Mouse (Mus musculus) kidney, adult 18-20 months (tissue): ENCODE results near the gene Neurl1b.
A peak's percentile ranks its signal among the peaks of the same experiment; 100 is the strongest.

ENCODE experiments used
- DNase-seq: peaks from one replicate; pipeline ENCODE4 v3.0.0; 2021

Neurl1b gene

GRCm38 (mm10) chr17:26405340-26406100, 9.1 kb upstream of the Neurl1b start:
- no peak for DNase-seq

DNA sequence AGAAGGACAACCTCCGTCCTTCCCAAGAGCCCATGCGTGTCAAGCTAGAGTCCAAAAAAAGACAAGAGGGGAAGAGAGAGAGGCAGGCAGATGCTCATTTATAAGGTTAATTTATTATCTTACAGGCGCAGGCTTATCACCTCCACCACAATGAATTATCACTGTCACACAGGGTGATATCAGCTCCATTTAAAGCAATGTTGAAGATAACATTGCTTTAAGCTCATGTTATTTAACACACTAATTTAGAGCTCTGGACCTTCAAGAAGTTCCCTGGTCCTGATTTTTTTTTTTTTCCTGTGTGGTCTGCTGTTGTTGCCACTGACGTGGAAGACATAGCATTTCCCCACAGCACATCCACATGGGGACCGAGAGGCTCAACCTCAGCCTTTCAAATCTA, 1.7 kb upstream of the Neurl1b start:
- no peak for DNase-seq

DNA sequence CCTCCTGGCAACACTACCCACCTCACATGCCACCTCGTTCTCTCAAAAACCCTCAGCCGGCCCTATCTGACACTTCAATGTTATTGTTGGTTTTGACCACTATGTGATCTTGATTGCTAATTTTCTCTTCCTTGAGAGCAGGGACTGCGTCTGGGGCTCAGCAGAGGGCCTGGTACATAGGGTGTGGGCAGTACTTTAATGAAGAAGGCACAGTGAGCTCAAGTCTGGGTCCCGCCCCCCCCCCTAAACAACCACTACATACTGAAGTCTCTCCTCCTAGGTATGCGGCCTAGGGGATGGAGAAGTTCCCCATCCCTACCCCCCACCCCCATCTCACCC, 476 bp upstream of the Neurl1b start:
- DNase-seq, result no peak

DNA sequence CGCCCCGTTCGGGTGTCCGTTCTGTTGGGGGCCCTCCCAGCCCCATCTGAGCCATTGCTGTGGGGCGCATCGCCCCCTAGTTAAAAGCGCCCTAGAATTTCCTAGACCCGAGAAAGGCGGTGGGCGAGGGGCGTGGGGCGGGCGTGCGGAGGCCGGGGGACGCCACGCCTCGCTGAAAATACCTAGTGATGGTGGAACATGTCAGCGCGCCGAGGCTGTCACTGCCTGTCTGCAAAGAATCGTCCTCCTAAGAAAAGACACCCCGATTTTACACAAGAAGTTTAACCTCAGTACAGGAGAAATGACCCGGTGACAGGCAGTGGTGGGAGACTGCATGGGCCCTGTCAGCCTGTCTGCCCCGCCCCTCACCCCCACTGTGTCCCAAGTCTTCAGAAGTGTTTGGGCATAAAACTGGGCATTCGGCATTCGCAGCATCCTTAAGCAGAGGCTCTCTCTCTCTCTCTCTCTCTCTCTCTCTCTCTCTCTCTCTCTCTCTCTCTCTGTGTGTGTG, 781 bp downstream of the Neurl1b start:
- peak; percentile 41 for DNase-seq

DNA sequence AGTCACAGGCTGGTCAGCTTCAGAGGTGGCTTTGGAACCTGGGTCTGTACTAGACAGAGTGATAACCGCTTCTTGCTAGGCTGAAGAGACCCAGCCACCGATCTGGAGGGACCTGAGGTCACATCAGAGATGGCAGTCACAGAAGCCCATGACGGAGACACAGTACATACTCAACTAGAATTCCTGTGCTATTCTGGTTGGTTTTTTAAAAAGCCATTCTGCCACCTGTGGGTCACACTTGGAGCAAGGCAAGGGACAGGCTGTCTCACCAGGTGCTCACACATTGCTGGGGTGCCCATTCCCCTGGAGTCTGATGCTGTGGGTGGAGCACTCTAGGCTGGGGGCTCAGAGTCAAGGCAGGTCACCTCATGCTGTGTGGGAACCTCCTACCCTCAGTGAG, 1.5 kb downstream of the Neurl1b start:
- DNase-seq, result no peak

- DNase-seq, result peak; percentile 50
Measured at GRCm38 (mm10) chr17:26417770-26418421, 3.3 kb downstream of the Neurl1b start.

- DNase-seq, result no peak
Measured at GRCm38 (mm10) chr17:26420491-26421247, 6.0 kb downstream of the Neurl1b start.

- DNase-seq, result peak; percentile 52
Measured at GRCm38 (mm10) chr17:26421561-26421960, 6.9 kb downstream of the Neurl1b start.

GRCm38 (mm10) chr17:26422390-26422789, 7.8 kb downstream of the Neurl1b start:
- DNase-seq, result peak; percentile 90

DNA sequence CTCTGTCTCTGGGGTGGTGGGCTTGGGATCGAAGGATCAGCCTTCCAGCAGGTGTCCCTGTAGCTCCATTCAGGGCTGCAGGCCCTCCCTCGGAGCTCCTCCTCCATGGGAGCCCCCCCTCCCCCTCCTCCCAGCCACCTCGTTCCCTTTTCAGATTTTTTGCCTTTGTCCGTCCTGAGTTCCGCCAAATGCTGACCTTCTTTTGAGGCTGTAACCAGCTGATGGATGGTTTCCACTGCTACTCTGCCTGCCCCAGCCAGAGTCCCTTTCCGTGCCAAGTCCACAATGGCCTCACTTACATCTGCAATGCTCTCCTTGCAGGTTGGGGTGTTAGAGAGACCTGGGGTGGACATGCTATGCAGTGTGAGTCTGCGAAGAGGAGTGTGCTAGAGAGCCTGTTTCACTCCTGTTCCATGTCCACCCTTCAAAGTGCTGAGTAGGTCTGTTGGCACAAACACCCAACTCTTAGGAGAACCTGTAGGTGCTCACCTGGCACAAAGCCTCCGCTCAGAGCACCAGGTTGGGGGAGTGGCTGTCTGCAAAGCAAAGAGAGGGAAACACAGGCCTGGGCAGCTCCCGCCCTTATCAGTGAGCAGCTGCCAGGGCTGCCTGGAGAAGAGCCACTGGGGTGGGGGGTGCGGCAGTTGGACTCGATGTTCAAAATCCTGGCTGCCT, 9.5 kb downstream of the Neurl1b start:
- DNase-seq, result peak; percentile 83

GRCm38 (mm10) chr17:26424973-26425735, 10.5 kb downstream of the Neurl1b start:
- DNase-seq, result peak; percentile 83

DNA sequence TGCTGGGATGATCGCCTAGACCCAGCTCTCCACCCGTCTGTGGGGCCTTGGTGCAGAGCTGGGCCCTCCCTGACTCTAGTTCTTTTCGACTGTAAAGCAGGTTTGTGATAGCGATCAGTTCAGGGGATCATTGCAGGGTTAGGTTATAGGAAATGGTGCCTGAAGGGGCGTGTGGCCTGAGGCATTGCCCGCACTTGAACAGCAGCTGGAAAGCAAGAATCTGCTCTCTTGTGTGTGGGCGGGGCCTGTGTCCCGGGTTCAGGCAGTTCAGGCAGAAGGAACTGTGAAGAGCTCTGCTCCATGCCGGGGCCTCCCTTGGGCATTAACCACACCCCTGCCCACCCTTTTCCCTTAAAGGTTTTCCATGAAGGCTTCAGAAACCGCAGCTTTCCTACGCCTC, 18.7 kb downstream of the Neurl1b start:
- no peak for DNase-seq

DNA sequence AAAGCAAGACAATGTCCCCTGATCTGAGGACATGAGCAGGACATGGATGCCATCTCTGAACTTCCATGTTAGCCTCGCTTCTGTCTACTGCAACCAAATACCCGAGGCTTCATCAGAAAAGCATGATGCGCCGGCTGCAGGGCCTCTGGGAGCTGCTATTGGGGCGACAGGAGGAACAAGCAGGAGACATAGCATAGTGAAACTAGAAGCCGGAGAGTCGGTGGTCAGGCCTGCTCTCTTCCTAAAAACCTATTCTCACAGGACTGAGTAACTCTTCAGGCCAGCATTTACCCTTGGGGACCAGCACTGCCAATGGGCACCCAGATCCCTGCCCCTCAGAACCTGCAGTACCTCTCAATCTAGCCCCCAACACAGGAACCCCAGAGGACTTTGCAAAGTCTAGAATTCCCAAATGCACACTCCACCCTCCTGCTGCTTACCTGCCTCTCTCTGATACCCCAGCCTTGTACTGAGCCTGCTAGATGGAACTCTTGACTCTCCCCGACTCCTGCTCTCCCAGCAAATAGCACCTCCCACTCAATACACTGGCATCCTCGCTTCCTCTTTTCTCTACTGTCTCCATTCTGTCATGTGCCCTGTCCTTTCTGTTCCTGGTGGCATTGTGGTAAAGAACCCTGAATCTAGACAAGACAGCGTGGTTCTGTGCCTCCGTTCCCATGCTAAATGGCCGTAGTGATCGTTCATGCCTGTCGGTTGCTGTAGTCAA, 22.6 kb downstream of the Neurl1b start:
- no peak for DNase-seq

DNA sequence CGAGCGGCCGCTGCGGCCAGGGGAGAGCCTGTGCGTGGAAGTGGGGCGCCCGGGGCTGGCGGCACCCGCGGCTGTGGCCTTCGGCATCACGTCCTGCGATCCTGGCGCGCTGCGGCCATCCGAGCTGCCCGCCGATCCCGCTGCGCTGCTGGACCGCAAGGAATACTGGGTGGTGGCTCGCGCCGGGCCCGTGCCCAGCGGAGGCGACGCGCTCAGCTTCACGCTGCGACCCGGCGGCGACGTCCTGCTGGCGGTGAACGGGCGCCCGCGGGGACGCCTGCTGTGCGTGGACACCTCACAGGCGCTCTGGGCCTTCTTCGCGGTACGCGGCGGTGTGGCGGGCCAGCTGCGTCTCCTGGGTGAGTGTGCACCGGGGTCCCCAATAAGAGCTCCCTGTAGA, 24.4 kb downstream of the Neurl1b start:
- DNase-seq, result no peak

- DNase-seq, result no peak
Measured at GRCm38 (mm10) chr17:26441024-26441423, 26.4 kb downstream of the Neurl1b start.

DNA sequence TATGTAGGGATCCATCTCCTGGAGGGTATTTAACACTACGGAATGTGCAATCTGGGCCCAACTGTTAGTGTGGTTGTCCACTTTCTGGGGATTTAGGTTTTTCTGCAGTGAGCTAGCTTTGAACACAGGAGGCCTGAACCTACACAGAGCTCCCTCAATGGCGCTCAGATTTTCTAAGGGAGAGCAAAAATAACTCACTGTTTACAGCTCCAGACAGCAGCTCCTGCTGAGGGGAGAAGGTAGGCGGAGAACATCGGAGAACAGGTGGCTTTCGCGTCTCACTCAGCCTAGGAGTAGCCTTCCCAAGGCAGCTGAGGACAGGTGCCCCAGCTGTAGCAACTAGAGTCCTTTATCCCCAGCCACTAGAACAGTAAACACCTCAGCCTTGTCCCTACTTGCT, 27.6 kb downstream of the Neurl1b start:
- no peak for DNase-seq

DNA sequence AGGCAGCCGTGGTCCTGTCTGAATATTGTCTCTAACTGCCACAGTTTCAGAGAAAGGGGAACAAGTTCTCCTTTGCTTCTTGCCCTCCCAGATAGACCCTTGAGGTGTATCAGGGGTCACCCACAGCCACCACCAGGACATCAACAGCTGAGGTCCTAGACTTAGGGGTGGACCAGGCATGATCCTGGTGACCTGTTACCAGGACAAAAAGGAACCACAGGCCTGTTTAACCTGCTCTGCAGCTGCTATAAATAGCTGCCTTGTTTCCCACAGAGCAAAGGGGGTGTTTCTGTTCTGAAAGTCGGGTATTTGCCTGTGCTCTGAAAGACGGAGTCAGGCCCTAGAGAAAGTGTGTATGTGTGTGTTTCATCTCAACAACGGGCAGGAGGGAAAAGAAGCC, 29.2 kb downstream of the Neurl1b start:
- DNase-seq, result peak; percentile 43

GRCm38 (mm10) chr17:26449472-26449871, 34.8 kb downstream of the Neurl1b start:
- no peak for DNase-seq

DNA sequence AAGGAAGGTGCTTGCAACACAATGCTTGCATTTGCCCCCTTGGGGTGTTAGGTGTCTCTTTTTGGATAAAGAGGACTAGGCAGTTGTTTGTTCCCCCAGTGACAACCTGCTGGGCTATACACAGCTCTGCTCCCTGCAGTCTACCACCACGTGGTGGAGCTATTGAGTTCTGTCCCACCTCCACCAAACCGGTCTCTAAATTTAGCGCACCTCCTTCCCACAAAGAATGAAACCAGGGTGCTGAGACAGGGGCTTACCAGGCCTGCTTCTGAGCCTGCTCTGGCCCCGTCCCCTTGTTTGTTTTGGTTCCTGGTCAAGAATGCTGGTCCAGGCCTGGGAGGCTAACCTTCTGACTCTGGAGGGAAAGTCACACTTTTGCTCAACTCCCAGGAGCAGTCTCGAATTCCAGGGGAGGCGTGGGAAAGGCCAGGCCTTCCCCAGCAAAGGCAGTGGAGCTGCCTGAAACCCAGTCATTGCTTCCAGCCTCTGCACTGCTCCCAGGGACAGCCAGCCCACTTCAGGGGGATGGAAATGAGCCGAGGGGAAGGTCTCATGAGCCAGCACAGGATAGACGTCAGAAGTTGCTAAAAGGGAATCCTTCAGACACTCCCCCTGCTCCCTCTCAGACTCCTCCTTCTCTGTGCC, 37.1 kb downstream of the Neurl1b start:
- peak; percentile 75 for DNase-seq

DNA sequence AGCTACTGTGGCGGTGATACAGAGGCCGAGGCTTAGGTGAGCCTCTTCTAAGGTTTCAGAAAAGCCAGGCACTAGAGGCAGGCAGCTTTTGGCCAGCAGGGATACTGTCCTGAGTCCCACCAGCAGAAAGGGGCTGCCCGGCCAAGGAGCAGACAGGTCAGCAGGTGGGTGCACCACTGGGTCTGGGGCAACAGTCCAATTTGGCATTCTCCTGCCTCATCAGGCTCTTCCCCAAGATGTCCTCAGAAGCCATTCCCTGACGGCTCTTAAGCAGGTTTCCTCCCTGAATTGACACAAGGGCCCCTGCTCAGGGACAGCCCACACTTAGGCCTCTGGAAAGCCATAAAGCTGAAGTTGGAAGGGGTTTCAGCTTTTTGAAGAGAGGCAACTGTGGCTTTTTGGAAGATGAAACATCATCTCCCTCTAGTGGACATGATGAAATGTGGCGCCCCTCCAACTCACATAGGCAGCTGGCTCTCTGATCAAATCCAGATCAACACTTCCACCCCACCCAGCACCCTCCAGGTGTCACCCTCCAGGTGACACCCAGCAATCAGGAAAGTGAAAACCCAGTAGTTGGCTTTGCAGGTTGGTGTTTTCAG, 37.8 kb downstream of the Neurl1b start:
- peak; percentile 81 for DNase-seq

DNA sequence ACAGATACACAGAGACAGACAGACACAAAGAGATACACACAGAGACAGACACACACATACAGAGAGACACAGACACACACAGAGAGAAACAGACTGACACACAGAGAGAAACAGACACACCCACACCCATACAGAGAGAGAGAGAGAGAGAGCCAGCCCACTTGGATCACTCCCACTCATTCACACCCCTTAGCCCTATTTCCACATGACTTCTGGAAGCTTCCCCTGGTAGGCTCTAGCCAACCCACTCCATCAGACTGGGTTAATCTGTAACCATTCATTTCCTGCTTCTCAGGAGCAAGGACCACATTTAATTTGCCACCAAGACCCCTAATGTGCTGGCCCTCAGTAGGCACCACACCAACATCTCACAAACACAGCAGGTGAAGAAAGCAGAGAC, 42.9 kb downstream of the Neurl1b start:
- DNase-seq, result no peak
